Mouse (Mus musculus): ENCODE measurements around the gene Ptpa.

GRCm38 (mm10) chr2:30474039-30474438 lies 58.2 kb downstream of the Ptpa start, which contains the start of gene Ier5l:
- TF ChIP-seq CTCF (IDR thresholded peaks at IDR 0.05; ENCODE audit: borderline replicate concordance, extremely low read depth, insufficient read depth, insufficient read length) (no peak), POLR2A (IDR thresholded peaks at IDR 0.05; ENCODE audit: borderline replicate concordance, extremely low read depth, insufficient read depth, insufficient read length, poor library complexity, severe bottlenecking) (peak; percentile 98)
